Mouse (Mus musculus) forebrain, embryonic 11.5 days (tissue): Measurements from ENCODE around the gene Nucks1. TPM values are rescaled to one million over a fixed set of nuclear protein-coding genes. Genes with fewer than 3 reads are reported as not detected.

ENCODE experiments used
- ATAC-seq: fragments of 200-750 bp; cut with Nextera tagmentation; replicated peaks from 2 replicates; pipeline ENCODE4 v1.8.0; 2017; ENCODE audit warnings: moderate TSS enrichment; ENCODE audit not compliant: low FRiP score
- DNase-seq: peaks from one replicate; pipeline ENCODE4 v3.0.0-alpha.2; 2017; ENCODE audit warnings: low spot score
- H3K27ac ChIP-seq: fragments of 300-500 bp; sonication (generic); 2 replicates; pipeline ENCODE4 v1.5.1; 2014; ENCODE audit warnings: low read depth, low read length
- H3K27me3 ChIP-seq: fragments of 300-500 bp; sonication (generic); 2 replicates; pipeline ENCODE4 v1.6.1; 2014; ENCODE audit warnings: mild to moderate bottlenecking, low read length, mixed read lengths; ENCODE audit not compliant: control insufficient read depth, insufficient read depth
- H3K36me3 ChIP-seq: fragments of 300-500 bp; sonication (generic); 2 replicates; pipeline ENCODE4 v1.6.1; 2014; ENCODE audit warnings: mild to moderate bottlenecking, low read length, moderate library complexity, mixed read lengths; ENCODE audit not compliant: control insufficient read depth, insufficient read depth
- H3K4me1 ChIP-seq: fragments of 300-500 bp; sonication (generic); replicated peaks from 2 replicates; pipeline ENCODE4 v1.6.1; 2014; ENCODE audit warnings: low read length, mixed read lengths; ENCODE audit not compliant: control insufficient read depth, insufficient read depth
- H3K4me2 ChIP-seq: fragments of 300-500 bp; sonication (generic); 2 replicates; pipeline ENCODE4 v1.6.1; 2014; ENCODE audit warnings: low read depth, mild to moderate bottlenecking, low read length, moderate library complexity, mixed read lengths; ENCODE audit not compliant: severe bottlenecking
- H3K4me3 ChIP-seq: fragments of 300-500 bp; sonication (generic); 2 replicates; pipeline ENCODE4 v1.5.1; 2014; ENCODE audit warnings: low read depth, low read length
- H3K9ac ChIP-seq: fragments of 300-500 bp; sonication (generic); 2 replicates; pipeline ENCODE4 v1.6.1; 2014; ENCODE audit warnings: low read length
- H3K9me3 ChIP-seq: fragments of 300-500 bp; sonication (generic); 2 replicates; pipeline ENCODE4 v1.6.1; 2016; ENCODE audit warnings: low read length, mixed read lengths; ENCODE audit not compliant: control insufficient read depth
- WGBS: fragments of 180-500 bp; shearing (Covaris S2); extraction: QIAGEN DNeasy Blood & Tissue Kit; methylation state at CpG from one replicate; pipeline ENCODE4 v1.1.7; 2014; 5-methylcytosine and 5-hydroxymethylcytosine counted together
- polyA plus RNA-seq: library from polyadenylated mRNA; unstranded; fragments of >200 nt; fragmentation: Nextera tagmentation; extraction: Ambion mirVana; gene quantifications from 2 replicates; pipeline ENCODE4 v1.2.1, GENCODE M21; 2014

Nucks1 gene
- polyA plus RNA-seq, result 69.7 and 69.9 TPM in 2 replicates

GRCm38 (mm10) chr1:131910001-131910648 is at the start of gene Nucks1:
Gene Nucks1 (plus strand): TSS chr1:131910534.
- Histone ChIP-seq H3K9me3 (no peaks in the 10 kb centered on the region), H3K4me2 (peak within 1 kb of the TSS; percentile 77), H3K27ac (peak within 1 kb of the TSS; percentile 89), H3K36me3 (no peaks in the 10 kb centered on the region), H3K27me3 (no peaks in the 10 kb centered on the region), H3K4me3 (peak within 1 kb of the TSS; percentile 97), H3K4me1 (no peaks in the 10 kb centered on the region), H3K9ac (peak within 1 kb of the TSS; percentile 93)
- 1% methylated on average over 33 of the region's 35 CpGs for WGBS
- DNase-seq (peak; percentile 100), ATAC-seq (peak; percentile 98)

GRCm38 (mm10) chr1:131861811-131862210 is 48.5 kb upstream of the Nucks1 start:
- WGBS, result 85% methylated on average over 4 of the region's 4 CpGs
- H3K27ac ChIP-seq, result no peak overlapping the region
- H3K9ac ChIP-seq, result no peak overlapping the region
- no peaks in the 10 kb centered on the region for H3K9me3 ChIP-seq
- H3K27me3 ChIP-seq, result no peaks in the 10 kb centered on the region
- H3K4me2 ChIP-seq, result no peak overlapping the region
- H3K4me1 ChIP-seq, result no peaks in the 10 kb centered on the region
- no peak for DNase-seq
- no peak for ATAC-seq
- no peaks in the 10 kb centered on the region for H3K36me3 ChIP-seq
- H3K4me3 ChIP-seq, result no peak overlapping the region

GRCm38 (mm10) chr1:131865596-131865995 is 44.7 kb upstream of the Nucks1 start:
- DNase-seq (no peak), ATAC-seq (no peak)
- H3K9me3 ChIP-seq, result no peaks in the 10 kb centered on the region
- peaks cover 3% of the 10 kb centered on the region; the same call in 1 of the 2 replicates for H3K4me1 ChIP-seq
- no peaks in the 10 kb centered on the region for H3K36me3 ChIP-seq
- H3K27ac ChIP-seq, result no peak overlapping the region
- no peaks in the 10 kb centered on the region for H3K27me3 ChIP-seq
- 83% methylated on average over 5 of the region's 5 CpGs for WGBS
- no peak overlapping the region for H3K4me3 ChIP-seq
- H3K4me2 ChIP-seq, result no peak overlapping the region
- H3K9ac ChIP-seq, result no peak overlapping the region

GRCm38 (mm10) chr1:131866304-131866999 is 43.9 kb upstream of the Nucks1 start:
- DNase-seq (no peak), ATAC-seq (peak; percentile 45; the same call in 1 of the 2 replicates)
- Histone ChIP-seq H3K4me3 (peak overlapping the region; percentile 57; the same call in 1 of the 2 replicates), H3K4me2 (no peak overlapping the region), H3K27ac (no peak overlapping the region), H3K9ac (no peak overlapping the region), H3K9me3 (no peaks in the 10 kb centered on the region), H3K4me1 (peaks cover 3% of the 10 kb centered on the region; the same call in 1 of the 2 replicates), H3K36me3 (no peaks in the 10 kb centered on the region), H3K27me3 (no peaks in the 10 kb centered on the region)
- 78% methylated on average over 6 of the region's 6 CpGs for WGBS

GRCm38 (mm10) chr1:131867093-131867945 is 43.0 kb upstream of the Nucks1 start, which contains the start of gene Rab29:
Gene Rab29 (plus strand): TSS chr1:131867224.
- WGBS, result under 1% methylated on average over 46 of the region's 46 CpGs
- Histone ChIP-seq H3K4me1 (peaks cover 3% of the 10 kb centered on the region; the same call in 1 of the 2 replicates), H3K27me3 (no peaks in the 10 kb centered on the region), H3K4me3 (peak within 1 kb of the TSS; percentile 57), H3K27ac (no peak within 1 kb of the TSS), H3K4me2 (peak within 1 kb of the TSS; percentile 71), H3K36me3 (no peaks in the 10 kb centered on the region), H3K9me3 (no peaks in the 10 kb centered on the region), H3K9ac (peak within 1 kb of the TSS; percentile 68)
- DNase-seq (peak; percentile 92), ATAC-seq (peak; percentile 96)

GRCm38 (mm10) chr1:131867946-131868290 is 42.4 kb upstream of the Nucks1 start:
- DNase-seq (no peak), ATAC-seq (no peak; the same call in 1 of the 2 replicates)
- peak overlapping the region; percentile 71 for H3K4me2 ChIP-seq
- peak overlapping the region; percentile 57 for H3K4me3 ChIP-seq
- no peaks in the 10 kb centered on the region for H3K9me3 ChIP-seq
- H3K27me3 ChIP-seq, result no peaks in the 10 kb centered on the region
- H3K36me3 ChIP-seq, result no peaks in the 10 kb centered on the region
- H3K9ac ChIP-seq, result peak overlapping the region; percentile 68; the same call in 1 of the 2 replicates
- H3K4me1 ChIP-seq, result peaks cover 3% of the 10 kb centered on the region; the same call in 1 of the 2 replicates
- H3K27ac ChIP-seq, result no peak overlapping the region
- 35% methylated on average over 10 of the region's 10 CpGs for WGBS

- ATAC-seq, result no peak
- 91% methylated on average over 2 of the region's 2 CpGs for WGBS
- no peak overlapping the region for H3K4me3 ChIP-seq
- H3K27me3 ChIP-seq, result no peaks in the 10 kb centered on the region
- H3K4me1 ChIP-seq, result peaks cover 3% of the 10 kb centered on the region; the same call in 1 of the 2 replicates
- no peak overlapping the region for H3K4me2 ChIP-seq
- H3K27ac ChIP-seq, result no peak overlapping the region
- H3K9me3 ChIP-seq, result no peaks in the 10 kb centered on the region
- no peak overlapping the region for H3K9ac ChIP-seq
- H3K36me3 ChIP-seq, result no peaks in the 10 kb centered on the region
- DNase-seq, result no peak
Measured at GRCm38 (mm10) chr1:131869561-131869960, 40.8 kb upstream of the Nucks1 start.

GRCm38 (mm10) chr1:131872856-131873255 is 37.5 kb upstream of the Nucks1 start:
- no peak overlapping the region for H3K4me2 ChIP-seq
- no peaks in the 10 kb centered on the region for H3K27me3 ChIP-seq
- H3K9me3 ChIP-seq, result no peaks in the 10 kb centered on the region
- no peaks in the 10 kb centered on the region; the same call in 1 of the 2 replicates for H3K4me1 ChIP-seq
- H3K9ac ChIP-seq, result no peak overlapping the region
- no peak overlapping the region for H3K27ac ChIP-seq
- H3K36me3 ChIP-seq, result no peaks in the 10 kb centered on the region
- WGBS, result 77% methylated on average over 1 of the region's 1 CpGs
- ATAC-seq, result no peak
- no peak overlapping the region for H3K4me3 ChIP-seq
- DNase-seq, result no peak
